Mouse (Mus musculus) heart, postnatal 10 days (tissue): ENCODE measurements at regions not wholly inside any gene's neighbourhood (a gene's known extent, or its start where the extent isn't known, plus 50 kb on each side); places are given as distances from the start of the nearest gene placed in this dataset.

Experiments used
- DNase-seq, 2 experiments: peaks; one replicate each; pipeline ENCODE4 v3.0.0; 2021
- intact Hi-C: fragments of 180-260 bp; cut with DNase I; formaldehyde crosslinking; loops from one replicate; pipeline ENCODE4 v1.15.1; 2025

GRCm38 (mm10) chr10:118699292-118699691 lies 170.7 kb downstream of the Dyrk2 start:
- DNase-seq = no peak
- intact Hi-C loops = no loop called here

DNA sequence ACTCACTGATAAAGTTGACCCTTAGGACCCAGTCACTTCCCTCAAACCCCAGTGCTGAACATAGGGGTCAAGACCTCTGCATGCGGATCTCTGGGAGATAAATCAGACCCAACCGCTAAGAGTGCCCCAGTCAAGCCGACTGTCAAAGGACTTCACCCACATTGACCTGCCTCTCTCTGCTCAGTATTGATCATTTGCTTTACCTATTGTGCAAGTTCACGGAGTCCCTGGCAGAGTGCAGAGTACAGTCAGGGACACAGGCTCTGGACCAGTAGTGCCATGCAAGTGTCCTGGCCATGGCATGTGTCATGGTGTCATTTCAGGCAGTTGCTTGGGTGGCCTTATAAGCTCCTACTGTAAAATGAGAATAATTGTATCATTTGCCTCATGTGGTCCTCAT lies 169.9 kb downstream of the Dyrk2 start:
- DNase-seq = no peak
- intact Hi-C loops = no loop called here

DNA sequence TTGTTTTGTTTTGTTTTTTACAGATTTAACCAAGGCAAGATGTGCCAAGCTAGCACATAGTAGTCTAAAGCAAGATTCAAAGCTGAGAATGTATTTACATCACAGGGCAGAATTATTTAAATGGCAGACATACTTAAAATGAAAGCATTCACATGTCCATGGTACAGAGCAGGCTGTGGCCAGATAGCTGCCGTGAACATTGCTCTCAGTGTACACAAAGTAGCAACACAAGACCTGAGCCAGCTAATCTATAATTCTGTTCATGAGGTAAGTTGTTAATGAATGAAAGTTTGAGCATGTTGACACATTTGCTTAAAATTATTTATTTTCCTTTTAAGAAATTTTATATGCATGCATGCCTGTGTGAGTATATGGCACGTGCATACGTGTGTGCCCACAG lies 164.0 kb downstream of the Dyrk2 start:
- intact Hi-C loops = no loop called here
- no peak for DNase-seq

DNA sequence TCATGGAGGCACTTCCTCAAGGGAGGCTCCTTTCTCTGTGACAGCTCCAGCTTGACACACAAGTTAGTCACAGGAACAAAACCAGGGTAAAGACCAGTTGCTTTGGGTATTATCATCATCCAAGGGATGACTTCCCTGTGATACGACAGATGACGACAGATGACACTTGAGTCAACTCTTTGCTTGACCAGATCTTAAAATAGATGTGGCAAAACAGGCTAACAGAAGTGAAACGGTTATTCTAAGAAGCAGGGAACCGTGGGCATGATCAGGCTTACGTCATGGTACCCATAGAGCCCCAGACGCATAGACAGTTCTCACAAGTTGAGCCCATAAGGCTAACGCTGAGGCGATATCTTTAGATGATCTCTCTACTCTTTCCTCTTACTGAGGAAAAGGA lies 160.3 kb downstream of the Dyrk2 start:
- no peak for DNase-seq
- intact Hi-C loops = loop anchor here (10.0 kb wide), 1 partner anchor 115 kb away; no protein-coding TSS in a partner anchor

DNA sequence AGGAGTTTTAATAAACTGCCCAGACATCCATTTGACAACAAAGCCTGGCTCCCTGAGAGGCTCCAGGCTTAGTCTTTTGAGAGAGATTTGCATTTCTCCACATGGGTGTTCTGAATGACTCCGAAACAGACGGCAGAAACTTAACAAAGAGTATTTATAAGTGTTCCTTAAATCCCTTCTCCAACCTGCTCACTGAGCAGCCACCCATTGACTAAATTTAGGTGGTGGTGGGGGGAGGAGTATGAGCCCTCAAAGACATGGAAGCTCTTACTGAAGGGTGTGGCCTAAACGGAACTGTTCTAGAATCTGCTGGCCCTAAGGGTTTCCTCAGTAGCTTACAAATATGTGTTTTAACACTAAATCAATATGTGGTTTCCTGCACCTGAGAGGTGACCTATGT lies 158.5 kb downstream of the Dyrk2 start:
- intact Hi-C loops = loop anchor here (10.0 kb wide), 1 partner anchor 117 kb away; no protein-coding TSS in a partner anchor
- peak; percentile 20 to 28 for DNase-seq

GRCm38 (mm10) chr10:118711951-118712350 lies 158.1 kb downstream of the Dyrk2 start:
- DNase-seq = peak; percentile 24 to 40
- intact Hi-C loops = loop anchor here (10.0 kb wide), 1 partner anchor 117 kb away; no protein-coding TSS in a partner anchor

GRCm38 (mm10) chr10:118712951-118713350 lies 157.1 kb downstream of the Dyrk2 start:
- no peak for DNase-seq
- intact Hi-C loops = loop anchor here (10.0 kb wide), 1 partner anchor 118 kb away; no protein-coding TSS in a partner anchor

DNA sequence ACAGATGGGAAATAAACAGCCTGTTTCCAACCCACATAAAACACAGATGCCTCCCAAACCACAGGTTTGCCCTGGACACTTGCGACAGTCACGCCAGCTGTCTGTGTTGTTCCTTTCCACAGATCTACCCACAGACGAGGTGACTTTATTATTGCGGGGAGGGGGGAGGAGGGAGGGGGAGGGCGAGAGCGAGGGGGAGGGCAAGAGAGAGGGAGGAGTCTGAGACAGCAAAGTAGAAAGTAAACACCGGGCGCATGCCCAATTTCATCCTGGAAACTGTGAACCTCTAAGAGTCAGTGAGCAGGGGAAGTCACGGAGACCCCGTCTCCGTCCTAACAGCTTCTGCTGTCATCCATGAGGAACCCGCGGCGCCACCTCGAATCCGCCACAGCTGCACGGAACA lies 155.8 kb downstream of the Dyrk2 start:
- intact Hi-C loops = loop anchor here (10.0 kb wide), 1 partner anchor 119 kb away; no protein-coding TSS in a partner anchor
- DNase-seq = no peak

DNA sequence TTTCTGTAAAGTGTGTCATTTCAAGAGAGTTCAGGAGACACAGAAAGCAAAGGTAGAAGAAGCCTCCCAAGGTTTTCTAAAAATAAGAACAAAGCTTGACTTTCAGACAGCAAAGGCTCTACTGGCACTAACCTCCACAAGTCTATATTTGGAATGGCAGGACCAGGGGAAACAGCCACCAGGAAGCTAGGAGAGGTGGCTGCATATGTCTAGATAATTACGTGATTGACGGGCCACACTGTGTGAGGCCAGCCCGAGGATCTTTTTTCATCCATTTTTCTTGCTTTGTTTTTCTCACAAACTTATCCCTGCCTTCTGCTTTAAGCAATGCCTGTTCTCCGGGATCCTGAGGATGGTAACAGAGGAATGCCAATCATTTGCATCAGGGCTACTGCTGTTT lies 155.4 kb downstream of the Dyrk2 start:
- no peak for DNase-seq
- intact Hi-C loops = loop anchor here (10.0 kb wide), 1 partner anchor 120 kb away; no protein-coding TSS in a partner anchor

GRCm38 (mm10) chr10:118720630-118721029 lies 149.4 kb downstream of the Dyrk2 start:
- intact Hi-C loops = no loop called here
- DNase-seq = no peak

- intact Hi-C loops = no loop called here
- DNase-seq = peak; percentile 57
These were observed 147.9 kb downstream of the Dyrk2 start for GRCm38 (mm10) chr10:118722132-118722551.

GRCm38 (mm10) chr10:118722671-118723070 lies 147.3 kb downstream of the Dyrk2 start:
- intact Hi-C loops = no loop called here
- DNase-seq = peak in 1 of 2 experiments; percentile 7

GRCm38 (mm10) chr10:118736093-118736492 lies 133.9 kb downstream of the Dyrk2 start:
- intact Hi-C loops = no loop called here
- no peak for DNase-seq

DNA sequence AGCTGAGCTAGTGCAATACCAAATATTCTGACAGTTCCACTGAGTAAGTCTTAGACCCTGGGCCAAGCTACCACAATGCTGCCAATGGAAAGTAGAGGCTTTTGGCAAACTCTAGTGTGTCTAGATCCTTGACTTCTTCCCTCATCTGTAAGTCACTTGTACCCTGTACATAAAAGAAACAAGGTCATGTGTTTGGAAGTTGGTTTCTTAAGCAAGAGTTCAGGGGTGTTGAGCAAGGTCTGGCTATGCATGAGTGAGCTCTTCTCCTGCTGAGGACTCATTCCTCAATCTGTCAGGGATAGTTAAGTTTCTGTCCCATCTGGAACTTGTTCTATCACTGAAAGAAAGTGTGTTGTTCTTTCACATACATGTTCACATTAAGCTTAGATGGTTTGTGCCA lies 132.9 kb downstream of the Dyrk2 start:
- intact Hi-C loops = no loop called here
- DNase-seq = no peak

DNA sequence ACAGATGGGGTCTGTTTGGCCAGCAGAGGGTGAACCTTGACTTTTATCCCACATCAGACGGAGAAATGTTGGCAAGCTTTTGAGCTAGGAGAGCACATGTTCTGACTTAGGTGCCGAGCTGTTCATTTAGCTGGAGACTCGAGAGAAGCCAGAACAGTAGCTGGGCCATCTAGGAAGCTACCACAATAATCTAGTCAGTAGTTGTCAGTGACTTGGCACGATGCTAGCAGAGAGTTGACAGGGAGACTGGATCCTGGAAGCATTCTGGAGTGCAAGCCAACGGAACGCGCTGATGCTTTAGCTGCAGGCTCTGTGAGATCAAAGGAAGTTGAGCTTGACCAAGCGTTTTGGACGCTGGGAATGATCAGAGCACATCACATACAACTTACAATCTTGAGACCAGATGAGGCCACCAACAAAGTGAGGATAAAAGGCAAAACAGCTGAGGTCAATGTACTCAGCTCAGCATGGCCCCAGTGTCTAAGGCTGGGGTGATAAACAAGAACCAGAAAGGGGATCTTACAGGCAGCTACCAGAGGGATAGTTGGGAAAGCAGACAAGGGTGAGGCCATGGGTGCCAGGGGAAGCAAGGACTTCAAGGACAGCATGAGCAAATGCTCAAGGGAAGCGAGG lies 130.0 kb downstream of the Dyrk2 start:
- intact Hi-C loops = no loop called here
- no peak for DNase-seq

DNA sequence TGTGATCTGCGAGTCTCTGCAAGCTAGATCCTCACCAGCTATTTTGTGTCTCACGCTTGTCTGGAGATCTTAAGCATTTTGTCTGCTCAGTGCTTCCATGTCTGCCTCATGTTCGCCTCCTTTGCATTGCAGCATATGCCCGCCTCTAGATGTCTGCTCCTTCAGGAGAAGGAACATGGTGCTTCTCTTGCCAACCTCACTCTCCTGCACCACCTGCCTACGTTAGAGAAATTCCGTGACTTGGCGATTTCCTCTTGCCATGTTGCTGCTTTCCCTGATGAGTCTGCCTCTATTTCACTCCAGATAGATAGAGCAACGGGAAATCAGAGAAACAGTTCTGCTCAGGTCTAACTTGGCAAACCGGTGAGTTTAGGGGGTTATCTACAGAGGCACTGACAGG lies 126.2 kb downstream of the Dyrk2 start:
- no peak for DNase-seq
- intact Hi-C loops = no loop called here

DNA sequence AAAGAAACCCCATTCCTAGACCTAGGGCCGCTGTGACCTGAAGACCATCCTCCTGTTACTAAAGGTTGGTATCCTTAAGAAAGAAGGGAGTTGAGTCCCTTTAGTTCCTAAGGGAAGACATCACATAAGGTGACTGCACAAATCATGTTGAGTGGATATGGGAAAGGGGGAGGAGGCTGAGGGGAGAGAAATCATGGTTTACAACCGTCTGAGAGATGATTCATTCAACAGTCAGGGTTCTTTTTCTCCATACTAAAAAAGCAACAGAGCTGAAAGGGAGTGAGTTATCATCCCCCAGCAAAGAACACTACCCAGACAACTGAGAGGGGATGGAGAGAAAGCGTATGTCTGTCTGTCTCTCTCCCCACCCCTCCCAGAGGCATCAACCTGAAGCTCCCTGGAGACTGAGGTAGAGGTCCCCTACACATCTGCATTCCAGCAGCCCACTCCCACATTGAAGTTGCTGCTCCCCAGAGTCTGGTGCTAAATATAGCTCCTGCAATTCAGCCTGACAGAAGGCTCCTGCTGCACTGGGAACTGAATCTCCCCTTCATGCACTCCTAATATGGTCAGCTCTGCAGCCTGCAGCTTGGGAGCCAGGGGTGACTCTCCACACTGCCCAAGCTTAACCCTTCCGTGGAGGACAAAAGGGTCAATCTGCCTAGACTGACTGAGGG lies 123.2 kb downstream of the Dyrk2 start:
- intact Hi-C loops = no loop called here
- peak; percentile 67 to 69 for DNase-seq

GRCm38 (mm10) chr10:118749039-118749438 lies 121.0 kb downstream of the Dyrk2 start:
- intact Hi-C loops = no loop called here
- DNase-seq = no peak

GRCm38 (mm10) chr10:118749756-118750155 lies 120.3 kb downstream of the Dyrk2 start:
- intact Hi-C loops = no loop called here
- no peak for DNase-seq

DNA sequence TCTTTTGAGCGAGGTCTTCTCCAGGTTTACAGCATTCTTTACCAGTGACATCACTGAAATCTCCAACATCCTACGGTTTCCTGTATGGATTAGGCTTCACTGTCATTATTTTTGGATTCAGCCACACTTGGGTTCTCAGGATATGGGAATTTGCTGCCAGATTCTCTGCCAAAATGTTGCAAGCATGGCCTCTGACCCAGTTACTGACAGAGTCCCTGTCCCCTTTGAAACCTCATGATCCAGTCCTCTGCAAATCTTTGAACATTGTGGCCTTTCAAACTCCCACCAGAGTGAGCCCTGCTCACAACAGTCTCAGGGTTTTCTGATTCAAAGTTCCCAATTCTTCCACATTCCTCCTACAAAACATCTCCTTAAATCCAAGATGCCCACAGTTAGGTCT lies 118.9 kb downstream of the Dyrk2 start:
- DNase-seq = no peak

GRCm38 (mm10) chr10:118753061-118753775 lies 116.8 kb downstream of the Dyrk2 start:
- DNase-seq = no peak
- intact Hi-C loops = no loop called here

More for the DNA sequence above, 118.9 kb downstream of the Dyrk2 start:
- intact Hi-C loops = no loop called here
